Mouse (Mus musculus): Measurements from ENCODE around the gene Ehd1. TPM values are rescaled to one million over a fixed set of nuclear protein-coding genes. Genes with fewer than 3 reads are reported as not detected.

Gene Ehd1
- polyA plus RNA-seq, 2 experiments = 68.7 to 160 TPM

- H3K9me3 ChIP-seq (ENCODE audit: control insufficient read depth, low read length) = no peaks in the 10 kb centered on the region
- ATAC-seq (ENCODE audit: low FRiP score, low read depth) (no peak), DNase-seq (ENCODE audit: low spot score) (no peak)
- peaks cover 7% of the 10 kb centered on the region for H3K4me1 ChIP-seq (ENCODE audit: control insufficient read depth, insufficient read depth, low read length)
- no peak overlapping the region for H3K4me3 ChIP-seq (replicated peaks; ENCODE audit: low read length)
- H3K27ac ChIP-seq (replicated peaks; ENCODE audit: low read depth, low read length) = no peak overlapping the region
- 89% methylated on average over 5 of the region's 5 CpGs for WGBS
- TF ChIP-seq POLR2A (IDR thresholded peaks at IDR 0.05; ENCODE audit: borderline replicate concordance, extremely low read depth, insufficient read depth, insufficient read length) = no peak
- peaks cover 39% of the 10 kb centered on the region for H3K36me3 ChIP-seq (ENCODE audit: control insufficient read depth, insufficient read depth, low read length)
- H3K4me2 ChIP-seq (replicated peaks; ENCODE audit: low read depth, low read length, severe bottlenecking) = no peak overlapping the region
- no peak overlapping the region for H3K9ac ChIP-seq (ENCODE audit: low read depth, low read length, severe bottlenecking)
- H3K27me3 ChIP-seq (ENCODE audit: control insufficient read depth, insufficient read depth, low read length) = no peaks in the 10 kb centered on the region
These were observed 33.3 kb upstream of the Ehd1 start for GRCm38 (mm10) chr19:6243226-6243625.

- DNase-seq (ENCODE audit: low spot score) = no peak
- no peak for ATAC-seq (ENCODE audit: low FRiP score, low read depth)
- TF ChIP-seq POLR2A (IDR thresholded peaks at IDR 0.05; ENCODE audit: borderline replicate concordance, extremely low read depth, insufficient read depth, insufficient read length) = no peak
- Histone ChIP-seq H3K4me3 (replicated peaks; ENCODE audit: low read length) (no peak overlapping the region), H3K36me3 (ENCODE audit: control insufficient read depth, insufficient read depth, low read length) (peaks cover 53% of the 10 kb centered on the region), H3K27me3 (ENCODE audit: control insufficient read depth, insufficient read depth, low read length) (no peaks in the 10 kb centered on the region), H3K9me3 (ENCODE audit: control insufficient read depth, low read length) (no peaks in the 10 kb centered on the region), H3K9ac (ENCODE audit: low read depth, low read length, severe bottlenecking) (no peak overlapping the region), H3K4me1 (ENCODE audit: control insufficient read depth, insufficient read depth, low read length) (peaks cover 7% of the 10 kb centered on the region), H3K4me2 (replicated peaks; ENCODE audit: low read depth, low read length, severe bottlenecking) (no peak overlapping the region), H3K27ac (replicated peaks; ENCODE audit: low read depth, low read length) (no peak overlapping the region)
- 85% methylated on average over 1 of the region's 1 CpGs for WGBS
These were observed 30.7 kb upstream of the Ehd1 start for GRCm38 (mm10) chr19:6245806-6246205.

- H3K9ac ChIP-seq (ENCODE audit: low read depth, low read length, severe bottlenecking) = no peak overlapping the region
- no peak overlapping the region for H3K4me2 ChIP-seq (replicated peaks; ENCODE audit: low read depth, low read length, severe bottlenecking)
- H3K36me3 ChIP-seq (ENCODE audit: control insufficient read depth, insufficient read depth, low read length) = peaks cover 70% of the 10 kb centered on the region
- H3K9me3 ChIP-seq (ENCODE audit: control insufficient read depth, low read length) = no peaks in the 10 kb centered on the region
- peaks cover 2% of the 10 kb centered on the region for H3K4me1 ChIP-seq (ENCODE audit: control insufficient read depth, insufficient read depth, low read length)
- WGBS = 94% methylated on average over 27 of the region's 29 CpGs
- no peaks in the 10 kb centered on the region for H3K27me3 ChIP-seq (ENCODE audit: control insufficient read depth, insufficient read depth, low read length)
- ATAC-seq (ENCODE audit: low FRiP score, low read depth) = no peak
- H3K27ac ChIP-seq (replicated peaks; ENCODE audit: low read depth, low read length) = no peak overlapping the region
- TF ChIP-seq POLR2A (IDR thresholded peaks at IDR 0.05; ENCODE audit: borderline replicate concordance, extremely low read depth, insufficient read depth, insufficient read length) = no peak
- DNase-seq (ENCODE audit: low spot score) = no peak
- H3K4me3 ChIP-seq (replicated peaks; ENCODE audit: low read length) = no peak overlapping the region
These were observed 28.8 kb upstream of the Ehd1 start for GRCm38 (mm10) chr19:6247526-6248300.

- H3K27me3 ChIP-seq (ENCODE audit: control insufficient read depth, insufficient read depth, low read length) = no peaks in the 10 kb centered on the region
- 85% methylated on average over 4 of the region's 4 CpGs for WGBS
- H3K4me2 ChIP-seq (replicated peaks; ENCODE audit: low read depth, low read length, severe bottlenecking) = no peak overlapping the region
- H3K36me3 ChIP-seq (ENCODE audit: control insufficient read depth, insufficient read depth, low read length) = peaks cover 86% of the 10 kb centered on the region
- no peak overlapping the region for H3K27ac ChIP-seq (replicated peaks; ENCODE audit: low read depth, low read length)
- H3K4me1 ChIP-seq (ENCODE audit: control insufficient read depth, insufficient read depth, low read length) = no peaks in the 10 kb centered on the region
- TF ChIP-seq POLR2A (IDR thresholded peaks at IDR 0.05; ENCODE audit: borderline replicate concordance, extremely low read depth, insufficient read depth, insufficient read length) = no peak
- no peak for DNase-seq (ENCODE audit: low spot score)
- no peak for ATAC-seq (ENCODE audit: low FRiP score, low read depth)
- H3K9ac ChIP-seq (ENCODE audit: low read depth, low read length, severe bottlenecking) = no peak overlapping the region
- H3K9me3 ChIP-seq (ENCODE audit: control insufficient read depth, low read length) = no peaks in the 10 kb centered on the region
- H3K4me3 ChIP-seq (replicated peaks; ENCODE audit: low read length) = no peak overlapping the region
These were observed 23.5 kb upstream of the Ehd1 start for GRCm38 (mm10) chr19:6253021-6253420.

- Histone ChIP-seq H3K4me3 (replicated peaks; ENCODE audit: low read length) (no peak overlapping the region), H3K27ac (replicated peaks; ENCODE audit: low read depth, low read length) (no peak overlapping the region), H3K36me3 (ENCODE audit: control insufficient read depth, insufficient read depth, low read length) (peaks cover 68% of the 10 kb centered on the region), H3K4me2 (replicated peaks; ENCODE audit: low read depth, low read length, severe bottlenecking) (no peak overlapping the region), H3K4me1 (ENCODE audit: control insufficient read depth, insufficient read depth, low read length) (no peaks in the 10 kb centered on the region), H3K9me3 (ENCODE audit: control insufficient read depth, low read length) (no peaks in the 10 kb centered on the region), H3K27me3 (ENCODE audit: control insufficient read depth, insufficient read depth, low read length) (no peaks in the 10 kb centered on the region), H3K9ac (ENCODE audit: low read depth, low read length, severe bottlenecking) (no peak overlapping the region)
- TF ChIP-seq POLR2A (IDR thresholded peaks at IDR 0.05; ENCODE audit: borderline replicate concordance, extremely low read depth, insufficient read depth, insufficient read length) = no peak
- 83% methylated on average over 2 of the region's 2 CpGs for WGBS
- ATAC-seq (ENCODE audit: low FRiP score, low read depth) (no peak), DNase-seq (ENCODE audit: low spot score) (peak; percentile 27)
These were observed 16.1 kb upstream of the Ehd1 start for GRCm38 (mm10) chr19:6260428-6260827.
